Mouse (Mus musculus) liver, embryonic 14.5 days (tissue): ENCODE results near the gene Zfp219.

ENCODE experiments used
- CTCF ChIP-seq: IDR thresholded peaks from 2 replicates; pipeline ENCODE4 v1.5.1; 2016; ENCODE audit warnings: antibody characterized with exemption, low read depth, control low read depth
- EP300 ChIP-seq: IDR thresholded peaks from 2 replicates; pipeline ENCODE4 v1.6.1; 2016; ENCODE audit warnings: antibody characterized with exemption, low read depth

DNA sequence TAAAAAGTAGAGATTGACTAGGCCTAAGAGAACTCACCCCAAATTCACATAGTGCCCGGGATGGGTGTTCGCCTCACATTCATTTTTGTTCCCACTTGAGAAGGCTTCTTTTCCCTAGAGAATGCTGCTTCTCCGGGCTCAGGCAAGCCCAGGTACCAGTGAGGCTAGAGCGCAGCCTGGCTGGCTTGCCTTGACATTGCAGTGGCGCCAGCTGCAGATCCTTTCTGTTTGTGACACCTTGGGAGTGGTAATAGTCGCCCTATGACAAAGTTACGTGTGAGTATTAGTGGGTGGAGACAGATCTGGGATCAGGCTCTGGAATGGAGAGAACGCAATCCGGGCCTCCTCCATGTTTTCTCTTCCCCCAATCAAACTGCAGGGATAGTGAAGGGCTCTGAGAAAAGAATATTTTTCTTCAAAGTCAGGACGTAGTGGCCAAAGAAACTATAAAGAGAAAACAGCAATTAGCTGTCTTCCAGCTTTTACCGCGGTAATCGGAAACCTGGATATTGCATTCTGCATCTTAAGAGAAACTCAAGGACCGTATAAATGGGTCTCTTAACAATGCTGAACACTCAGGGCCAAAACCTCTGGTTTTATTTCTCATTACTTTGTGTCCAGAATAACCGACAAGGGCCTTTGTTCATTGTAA is at the start of gene Zfp219:
- peak; percentile 94 for TF ChIP-seq CTCF
- peak; percentile 15; the same call in 1 of the 2 replicates for TF ChIP-seq EP300
